Mouse (Mus musculus) neural tube, embryonic 12.5 days (tissue): ENCODE data around the gene Olfr594. TPM values are rescaled to one million over a fixed set of nuclear protein-coding genes. Genes with fewer than 3 reads are reported as not detected.
"Not testable (repeated sequence)": the region's sequence is repeated elsewhere in the genome, so short reads cannot be mapped to it uniquely, and the experiment has no call there.

ENCODE experiments used
- ATAC-seq: fragments of 200-750 bp; cut with Nextera tagmentation; 2 replicates; pipeline ENCODE4 v1.8.0; 2017; ENCODE audit warnings: low read depth, mild to moderate bottlenecking, moderate TSS enrichment, moderate library complexity; ENCODE audit not compliant: low FRiP score
- H3K27ac ChIP-seq: fragments of 300-500 bp; sonication (generic); 2 replicates; pipeline ENCODE4 v1.5.1; 2016
- H3K27me3 ChIP-seq: fragments of 300-500 bp; sonication (generic); replicated peaks from 2 replicates; pipeline ENCODE4 v1.6.1; 2016; ENCODE audit warnings: mild to moderate bottlenecking
- H3K36me3 ChIP-seq: fragments of 300-500 bp; sonication (generic); 2 replicates; pipeline ENCODE4 v1.6.1; 2016; ENCODE audit warnings: mild to moderate bottlenecking
- H3K4me1 ChIP-seq: fragments of 300-500 bp; sonication (generic); 2 replicates; pipeline ENCODE4 v1.6.1; 2016
- H3K4me2 ChIP-seq: fragments of 300-500 bp; sonication (generic); replicated peaks from 2 replicates; pipeline ENCODE4 v1.6.1; 2016; ENCODE audit warnings: mild to moderate bottlenecking
- H3K4me3 ChIP-seq: fragments of 300-500 bp; sonication (generic); 2 replicates; pipeline ENCODE4 v1.5.1; 2016
- H3K9ac ChIP-seq: fragments of 300-500 bp; sonication (generic); 2 replicates; pipeline ENCODE4 v1.6.1; 2016; ENCODE audit warnings: mild to moderate bottlenecking
- H3K9me3 ChIP-seq: fragments of 300-500 bp; sonication (generic); 2 replicates; pipeline ENCODE4 v1.6.1; 2016; ENCODE audit warnings: mild to moderate bottlenecking
- WGBS: fragments of 180-500 bp; shearing (Covaris S2); methylation state at CpG from one replicate; pipeline ENCODE4 v1.1.7; 2016; 5-methylcytosine and 5-hydroxymethylcytosine counted together
- microRNA-seq: library from miRNA; unstranded; fragments of <30 nt; microRNA quantifications from one replicate; pipeline ENCODE4, GENCODE M21; 2017
- polyA plus RNA-seq: library from polyadenylated mRNA; unstranded; fragments of >200 nt; fragmentation: Nextera tagmentation; extraction: Ambion mirVana; gene quantifications from 2 replicates; pipeline ENCODE4 v1.2.1, GENCODE M21; 2016

Olfr594 gene
- not detected in 2 replicates for polyA plus RNA-seq

DNA sequence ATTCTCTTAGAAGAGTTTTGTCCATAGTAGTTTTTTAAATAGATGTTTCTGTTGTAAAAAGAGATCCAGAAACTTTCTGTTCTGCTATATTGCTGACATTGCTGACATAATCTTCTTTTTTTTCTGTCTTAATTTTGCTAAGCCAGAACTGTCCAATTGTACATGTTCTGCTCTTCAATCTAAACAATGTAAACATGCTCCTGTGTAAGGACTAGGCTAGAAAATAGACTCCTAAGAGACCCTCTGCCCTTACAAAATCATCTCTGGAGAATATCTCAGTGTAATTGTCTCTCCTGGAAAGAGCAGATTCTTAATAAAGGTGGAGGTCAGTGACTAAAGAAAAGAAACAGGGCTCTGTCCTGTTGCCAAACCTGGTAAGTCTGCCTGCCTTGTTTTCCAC is at the start of gene Olfr594:
Olfr594 (plus strand) TSS at position 301 of the 400 bp plus-strand sequence.
- no peak within 1 kb of the TSS for H3K4me3 ChIP-seq
- H3K4me1 ChIP-seq = no peaks in the 10 kb centered on the region
- H3K27me3 ChIP-seq = no peaks in the 10 kb centered on the region
- no peaks in the 10 kb centered on the region for H3K36me3 ChIP-seq
- H3K27ac ChIP-seq = no peak within 1 kb of the TSS
- H3K4me2 ChIP-seq = no peak within 1 kb of the TSS
- H3K9me3 ChIP-seq = no peaks in the 10 kb centered on the region
- ATAC-seq = no peak
- H3K9ac ChIP-seq = no peak within 1 kb of the TSS

DNA sequence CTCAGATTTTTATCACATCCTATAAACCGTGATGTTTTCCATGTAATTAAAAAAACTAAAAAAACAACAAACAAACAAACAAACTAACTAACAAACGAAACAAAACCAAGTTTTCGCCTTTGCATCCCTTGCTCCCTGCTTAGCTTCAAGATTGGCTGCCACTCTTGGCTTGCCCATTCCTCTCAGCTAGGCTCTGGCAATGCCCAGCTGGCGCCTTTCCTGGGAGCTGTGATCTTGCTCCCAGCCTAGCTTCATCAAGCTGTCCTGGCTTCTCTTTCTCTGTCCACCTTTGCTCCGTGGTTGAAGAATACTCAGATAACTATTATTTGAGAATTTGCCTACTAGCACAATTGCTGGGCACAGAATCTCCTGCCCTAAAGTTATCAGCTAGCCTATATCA is 47.1 kb upstream of the Olfr594 start:
- H3K36me3 ChIP-seq = no peaks in the 10 kb centered on the region
- no peak overlapping the region for H3K4me2 ChIP-seq
- H3K4me1 ChIP-seq = no peaks in the 10 kb centered on the region
- no peak overlapping the region for H3K27ac ChIP-seq
- H3K9me3 ChIP-seq = no peaks in the 10 kb centered on the region
- H3K4me3 ChIP-seq = no peak overlapping the region
- H3K27me3 ChIP-seq = no peaks in the 10 kb centered on the region
- WGBS = 79% methylated on average over 5 of the region's 5 CpGs
- no peak for ATAC-seq
- H3K9ac ChIP-seq = no peak overlapping the region

DNA sequence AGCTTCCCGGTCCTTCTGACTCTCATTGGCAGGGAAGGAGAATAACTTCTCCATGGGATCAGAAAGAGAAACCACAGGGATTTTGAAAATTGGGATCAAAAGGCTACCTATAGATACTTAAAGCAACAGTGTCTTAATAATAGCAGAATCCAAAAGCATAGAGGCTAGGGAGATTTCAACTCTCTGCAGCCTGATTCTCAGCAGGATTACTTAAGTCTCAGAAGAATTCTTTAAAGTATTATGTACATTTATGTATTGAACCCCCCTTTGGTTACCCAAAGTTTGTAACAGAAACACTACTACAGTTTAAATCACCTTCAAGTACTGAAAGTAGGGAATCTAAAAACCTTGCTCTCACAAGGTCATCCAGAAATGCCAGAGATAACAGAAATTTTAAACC is 38.6 kb upstream of the Olfr594 start, which contains the start of gene Olfr591:
Olfr591 (minus strand) TSS at position 101 of the 400 bp plus-strand sequence.
- no peak within 1 kb of the TSS for H3K4me3 ChIP-seq
- H3K4me1 ChIP-seq = no peaks in the 10 kb centered on the region
- no peak within 1 kb of the TSS for H3K9ac ChIP-seq
- no peak within 1 kb of the TSS for H3K27ac ChIP-seq
- no peak for ATAC-seq
- no peaks in the 10 kb centered on the region for H3K27me3 ChIP-seq
- peaks cover 6% of the 10 kb centered on the region; the same call in 1 of the 2 replicates for H3K9me3 ChIP-seq
- no peaks in the 10 kb centered on the region for H3K36me3 ChIP-seq
- WGBS = 76% methylated on average over 1 of the region's 1 CpGs
- no peak within 1 kb of the TSS for H3K4me2 ChIP-seq

DNA sequence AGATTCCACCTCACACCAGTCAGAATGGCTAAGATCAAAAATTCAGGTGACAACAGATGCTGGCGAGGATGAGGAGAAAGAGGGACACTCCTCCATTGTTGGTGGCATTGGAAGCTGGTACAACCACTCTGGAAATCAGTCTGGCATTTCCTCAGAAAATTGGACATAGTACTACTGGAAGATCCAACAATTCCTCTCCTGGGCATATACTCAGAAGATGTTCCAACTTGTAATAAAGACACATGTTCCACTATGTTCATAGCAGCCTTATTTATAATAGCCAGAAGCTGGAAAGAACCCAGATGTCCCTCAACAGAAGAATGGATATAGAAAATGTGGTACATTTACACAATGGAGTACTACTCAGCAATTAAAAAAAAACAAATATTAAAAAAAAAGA is 32.3 kb upstream of the Olfr594 start, which contains the start of gene Olfr592:
Olfr592 (plus strand) TSS at position 301 of the 400 bp plus-strand sequence.
- H3K4me3 ChIP-seq, H3K4me1 ChIP-seq, H3K4me2 ChIP-seq, H3K27me3 ChIP-seq, H3K27ac ChIP-seq, H3K9me3 ChIP-seq, ATAC-seq, H3K36me3 ChIP-seq, H3K9ac ChIP-seq: not testable (repeated sequence)
- WGBS = 77% methylated on average over 1 of the region's 1 CpGs

DNA sequence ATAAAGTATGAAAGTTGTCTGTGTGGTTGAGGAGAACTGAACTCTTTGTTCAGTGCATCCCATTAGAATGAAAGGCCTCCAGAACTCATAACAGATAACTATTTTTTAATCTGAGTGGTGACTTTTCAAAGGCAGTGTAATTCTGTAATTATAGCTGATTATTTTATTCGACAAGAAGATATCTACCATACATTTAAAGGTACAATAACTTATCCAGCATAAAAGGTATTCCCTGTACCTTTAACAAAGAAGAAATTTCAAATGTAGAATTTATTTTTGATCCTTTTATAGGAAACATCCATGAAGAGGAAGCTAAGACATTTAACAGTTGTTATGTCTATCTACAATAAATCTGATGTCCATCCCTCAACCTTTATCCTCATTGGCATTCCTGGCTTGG is 5.2 kb upstream of the Olfr594 start, which contains the start of gene Olfr593:
Olfr593 (plus strand) TSS at position 301 of the 400 bp plus-strand sequence.
- ATAC-seq = no peak
- WGBS = 70% methylated on average over 1 of the region's 1 CpGs
- no peak within 1 kb of the TSS for H3K4me3 ChIP-seq

DNA sequence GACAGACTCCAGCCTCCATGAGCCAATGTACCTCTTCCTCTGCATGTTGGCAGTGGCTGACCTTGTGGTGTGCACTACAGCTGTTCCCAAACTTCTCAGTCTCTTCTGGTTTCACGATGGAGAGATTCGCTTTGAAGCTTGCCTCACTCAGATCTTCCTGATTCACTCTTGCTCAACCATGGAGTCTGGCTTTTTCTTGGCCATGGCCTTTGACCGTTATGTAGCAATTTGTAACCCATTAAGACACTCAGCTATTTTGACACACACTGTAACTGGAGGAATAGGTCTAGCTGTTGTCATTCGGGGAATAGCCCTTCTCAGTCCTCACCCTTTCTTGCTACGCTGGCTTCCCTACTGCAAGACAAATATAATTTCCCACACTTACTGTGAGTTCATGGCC is 4.7 kb upstream of the Olfr594 start:
- not testable (repeated sequence) for H3K4me1 ChIP-seq, H3K4me2 ChIP-seq, H3K27ac ChIP-seq, H3K36me3 ChIP-seq, H3K27me3 ChIP-seq, ATAC-seq, H3K9me3 ChIP-seq, H3K4me3 ChIP-seq, H3K9ac ChIP-seq
- WGBS = 89% methylated on average over 5 of the region's 5 CpGs

More for the DNA sequence above, 5.2 kb upstream of the Olfr594 start, which contains the start of gene Olfr593:
- Histone ChIP-seq H3K9me3 (no peaks in the 10 kb centered on the region), H3K4me2 (no peak within 1 kb of the TSS), H3K27me3 (no peaks in the 10 kb centered on the region), H3K4me1 (no peaks in the 10 kb centered on the region), H3K9ac (no peak within 1 kb of the TSS), H3K36me3 (no peaks in the 10 kb centered on the region), H3K27ac (no peak within 1 kb of the TSS)

DNA sequence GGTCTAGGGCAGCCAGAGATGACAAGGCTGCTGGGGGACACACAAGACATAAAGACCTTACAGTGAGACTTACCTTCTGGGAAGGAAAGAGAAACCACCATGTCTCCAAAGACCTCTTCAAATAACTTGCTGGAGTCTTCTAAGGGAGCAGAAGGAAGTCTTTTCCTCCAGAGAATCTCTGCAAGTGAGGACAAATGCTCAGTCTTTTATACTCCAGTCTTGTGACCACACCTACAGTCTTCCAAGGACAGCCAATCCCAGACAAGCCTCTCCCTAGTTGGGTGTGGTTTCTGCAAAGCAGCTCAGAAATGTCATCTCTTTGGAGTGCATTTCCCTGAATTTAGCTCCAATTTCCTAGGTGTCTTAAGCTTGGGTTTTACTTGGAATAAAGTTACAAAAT is 35.6 kb downstream of the Olfr594 start, which contains the start of gene Usp17ld:
Usp17ld (minus strand) TSS at position 101 of the 400 bp plus-strand sequence.
- not testable (repeated sequence) for H3K9ac ChIP-seq, H3K4me1 ChIP-seq, H3K9me3 ChIP-seq, H3K27ac ChIP-seq, H3K27me3 ChIP-seq, H3K4me2 ChIP-seq, ATAC-seq, H3K36me3 ChIP-seq, H3K4me3 ChIP-seq

Small RNA genes within 50 kb of the gene (microRNA-seq; reads per million reads assigned to microRNA genes)
- not detected for gene Gm23550
- not detected for gene Gm25171

Other genes starting within 250 kb of the Olfr594 start
- gene Olfr577, start 241.1 kb upstream of the Olfr594 start, polyA plus RNA-seq = not detected in 2 replicates
- not detected in 2 replicates for gene Olfr578, start 227.7 kb upstream of the Olfr594 start, polyA plus RNA-seq
- not detected in 2 replicates for gene Olfr582, start 179.0 kb upstream of the Olfr594 start, polyA plus RNA-seq
- gene Olfr583, start 165.7 kb upstream of the Olfr594 start, polyA plus RNA-seq = not detected in 2 replicates
- gene Olfr584, start 135.1 kb upstream of the Olfr594 start, polyA plus RNA-seq = not detected in 2 replicates
- not detected in 2 replicates for gene Olfr585, start 119.3 kb upstream of the Olfr594 start, polyA plus RNA-seq
- not detected in 2 replicates for gene Olfr586, start 91.4 kb upstream of the Olfr594 start, polyA plus RNA-seq
- gene Olfr588-ps1, start 76.1 kb upstream of the Olfr594 start, polyA plus RNA-seq = not detected in 2 replicates
- not detected in 2 replicates for gene Olfr589, start 60.6 kb upstream of the Olfr594 start, polyA plus RNA-seq
- gene Olfr591, start 38.7 kb upstream of the Olfr594 start, polyA plus RNA-seq = not detected in 2 replicates
- not detected in 2 replicates for gene Olfr592, start 32.2 kb upstream of the Olfr594 start, polyA plus RNA-seq
- not detected in 2 replicates for gene Olfr593, start 5.1 kb upstream of the Olfr594 start, polyA plus RNA-seq
- gene Usp17ld, start 35.5 kb downstream of the Olfr594 start, polyA plus RNA-seq = not detected in 2 replicates
- not detected in 2 replicates for gene Olfr596, start 88.7 kb downstream of the Olfr594 start, polyA plus RNA-seq
- gene Olfr597, start 99.3 kb downstream of the Olfr594 start, polyA plus RNA-seq = not detected in 2 replicates
- not detected in 2 replicates for gene Olfr598, start 106.6 kb downstream of the Olfr594 start, polyA plus RNA-seq
- gene Olfr599, start 118.9 kb downstream of the Olfr594 start, polyA plus RNA-seq = not detected in 2 replicates
- gene Olfr600, start 132.7 kb downstream of the Olfr594 start, polyA plus RNA-seq = not detected in 2 replicates
- gene Olfr601, start 145.7 kb downstream of the Olfr594 start, polyA plus RNA-seq = not detected in 2 replicates
- not detected in 2 replicates for gene Olfr603, start 169.2 kb downstream of the Olfr594 start, polyA plus RNA-seq
- not detected in 2 replicates for gene Usp17lc, start 198.1 kb downstream of the Olfr594 start, polyA plus RNA-seq
- not detected in 2 replicates for gene Olfr605, start 228.4 kb downstream of the Olfr594 start, polyA plus RNA-seq
- not detected in 2 replicates for gene Olfr606, start 232.1 kb downstream of the Olfr594 start, polyA plus RNA-seq
- not detected in 2 replicates for gene Olfr607, start 247.2 kb downstream of the Olfr594 start, polyA plus RNA-seq